Mouse (Mus musculus) stomach, embryonic 15.5 days (tissue): ENCODE data around the gene Gdpd5. TPM values are rescaled to one million over a fixed set of nuclear protein-coding genes. Genes with fewer than 3 reads are reported as not detected.

Source experiments
- ATAC-seq: fragments of 200-750 bp; cut with Nextera tagmentation; 2 replicates; pipeline ENCODE4 v1.8.0; 2017; ENCODE audit warnings: low read depth, moderate number of reproducible peaks, moderate TSS enrichment; ENCODE audit not compliant: insufficient read depth, low FRiP score
- H3K27ac ChIP-seq: fragments of 300-500 bp; sonication (generic); 2 replicates; pipeline ENCODE4 v1.5.1; 2015; ENCODE audit warnings: mild to moderate bottlenecking, inconsistent platforms
- H3K27me3 ChIP-seq: fragments of 300-500 bp; sonication (generic); replicated peaks from 2 replicates; pipeline ENCODE4 v1.6.1; 2015; ENCODE audit warnings: inconsistent platforms
- H3K36me3 ChIP-seq: fragments of 300-500 bp; sonication (generic); 2 replicates; pipeline ENCODE4 v1.6.1; 2015; ENCODE audit warnings: inconsistent platforms
- H3K4me1 ChIP-seq: fragments of 300-500 bp; sonication (generic); 2 replicates; pipeline ENCODE4 v1.6.1; 2015; ENCODE audit warnings: inconsistent platforms
- H3K4me2 ChIP-seq: fragments of 300-500 bp; sonication (generic); 2 replicates; pipeline ENCODE4 v1.6.1; 2015; ENCODE audit warnings: mild to moderate bottlenecking, inconsistent platforms
- H3K4me3 ChIP-seq: fragments of 300-500 bp; sonication (generic); replicated peaks from 2 replicates; pipeline ENCODE4 v1.5.1; 2015; ENCODE audit warnings: inconsistent platforms
- H3K9ac ChIP-seq: fragments of 300-500 bp; sonication (generic); 2 replicates; pipeline ENCODE4 v1.6.1; 2015; ENCODE audit warnings: inconsistent platforms
- H3K9me3 ChIP-seq: fragments of 300-500 bp; sonication (generic); 2 replicates; pipeline ENCODE4 v1.6.1; 2016; ENCODE audit warnings: inconsistent platforms
- WGBS: fragments of 180-500 bp; shearing (Covaris S2); methylation state at CpG from one replicate; pipeline ENCODE4 v1.1.7; 2015; 5-methylcytosine and 5-hydroxymethylcytosine counted together
- polyA plus RNA-seq: library from polyadenylated mRNA; unstranded; fragments of >200 nt; fragmentation: Nextera tagmentation; extraction: Ambion mirVana; gene quantifications from 2 replicates; pipeline ENCODE4 v1.2.1, GENCODE M21; 2015

Gdpd5 gene
- polyA plus RNA-seq, result 18.4 and 18.8 TPM in 2 replicates

DNA sequence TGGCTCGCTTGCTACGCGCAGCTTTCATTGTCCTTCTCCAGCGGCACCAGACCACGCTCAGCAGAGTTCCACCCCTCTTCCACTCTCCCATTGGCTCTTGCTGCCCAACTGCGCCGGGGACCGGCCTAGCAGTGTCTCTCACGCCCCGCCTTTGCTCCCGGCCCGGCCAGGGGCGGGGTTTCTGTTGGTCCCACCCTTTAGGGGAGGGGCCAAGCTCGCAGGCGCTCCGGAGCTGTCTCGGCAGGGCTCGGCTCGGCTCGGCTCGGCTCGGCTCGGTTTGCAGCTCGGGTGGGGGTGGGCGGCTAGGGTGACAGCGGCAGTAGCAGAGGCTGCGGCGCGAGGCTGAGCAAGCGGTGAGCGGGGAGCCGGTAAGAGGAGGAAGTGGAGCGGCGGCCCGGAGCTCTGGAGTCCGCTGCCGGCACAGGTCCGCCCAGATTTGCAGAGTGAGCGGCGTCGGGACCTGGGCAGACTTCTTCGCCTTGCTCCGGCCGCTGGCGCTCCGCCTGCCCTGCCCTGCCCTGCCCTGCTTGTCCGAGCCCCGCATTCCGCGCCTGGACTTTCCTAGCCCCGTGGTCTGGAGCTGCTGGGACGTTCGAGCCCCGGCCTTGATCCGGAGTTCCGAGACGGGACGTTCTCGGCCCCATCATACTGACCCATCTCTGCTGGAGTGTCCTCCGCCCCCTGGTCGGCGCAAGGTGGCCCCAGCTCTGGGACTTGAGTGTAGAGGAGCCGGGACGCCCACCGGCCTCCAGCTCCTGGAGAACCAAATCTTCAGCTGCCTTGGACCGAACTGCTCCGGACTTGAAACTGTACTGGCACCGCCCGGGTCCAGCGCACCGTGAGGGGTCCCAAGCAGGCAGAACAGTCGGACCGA is at the start of gene Gdpd5:
Gdpd5 (plus strand) TSS at position 201 of the 874 bp plus-strand sequence.
- no peaks in the 10 kb centered on the region for H3K9me3 ChIP-seq
- ATAC-seq, result peak; percentile 94
- H3K4me1 ChIP-seq, result peaks cover 46% of the 10 kb centered on the region
- H3K36me3 ChIP-seq, result no peaks in the 10 kb centered on the region
- under 1% methylated on average over 73 of the region's 73 CpGs for WGBS
- H3K4me2 ChIP-seq, result peak within 1 kb of the TSS; percentile 77
- peak within 1 kb of the TSS; percentile 96 for H3K27ac ChIP-seq
- H3K27me3 ChIP-seq, result no peaks in the 10 kb centered on the region
- peak within 1 kb of the TSS; percentile 60 for H3K4me3 ChIP-seq
- H3K9ac ChIP-seq, result peak within 1 kb of the TSS; percentile 46

GRCm38 (mm10) chr7:99332774-99333480 is 48.3 kb upstream of the Gdpd5 start:
- 42% methylated on average over 12 of the region's 12 CpGs for WGBS
- Histone ChIP-seq H3K36me3 (no peaks in the 10 kb centered on the region), H3K4me2 (no peak overlapping the region), H3K9me3 (no peaks in the 10 kb centered on the region), H3K27ac (no peak overlapping the region), H3K27me3 (no peaks in the 10 kb centered on the region), H3K4me3 (no peak overlapping the region), H3K4me1 (no peaks in the 10 kb centered on the region), H3K9ac (no peak overlapping the region)
- no peak for ATAC-seq

DNA sequence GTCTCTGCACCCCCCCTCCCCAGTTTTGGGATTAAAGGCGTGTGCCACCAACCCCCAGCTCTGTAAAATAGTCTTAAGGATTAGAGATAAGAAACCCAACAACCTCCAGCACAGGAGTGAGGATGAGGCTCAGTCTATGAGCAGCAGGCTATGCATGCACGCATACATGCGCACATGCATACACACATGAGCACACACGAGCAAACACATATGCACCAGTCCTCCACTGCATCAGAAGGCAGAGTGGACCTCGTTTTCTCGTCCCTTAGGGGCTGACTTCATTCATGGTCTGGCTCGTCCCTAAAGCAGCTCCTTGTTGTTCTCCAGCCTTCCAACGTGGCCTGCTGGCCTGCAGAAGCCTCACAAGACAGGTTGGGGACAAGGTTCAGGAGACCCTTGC is 40.5 kb upstream of the Gdpd5 start:
- no peak for ATAC-seq
- no peaks in the 10 kb centered on the region for H3K27me3 ChIP-seq
- H3K27ac ChIP-seq, result no peak overlapping the region
- H3K4me1 ChIP-seq, result no peaks in the 10 kb centered on the region
- 77% methylated on average over 8 of the region's 8 CpGs for WGBS
- H3K9ac ChIP-seq, result no peak overlapping the region
- H3K36me3 ChIP-seq, result peaks cover 29% of the 10 kb centered on the region
- no peaks in the 10 kb centered on the region for H3K9me3 ChIP-seq
- no peak overlapping the region for H3K4me3 ChIP-seq
- H3K4me2 ChIP-seq, result no peak overlapping the region

GRCm38 (mm10) chr7:99343577-99343976 is 37.6 kb upstream of the Gdpd5 start:
- Histone ChIP-seq H3K9ac (no peak overlapping the region), H3K4me1 (no peaks in the 10 kb centered on the region), H3K27ac (no peak overlapping the region), H3K27me3 (no peaks in the 10 kb centered on the region), H3K9me3 (no peaks in the 10 kb centered on the region), H3K4me2 (no peak overlapping the region), H3K36me3 (peaks cover 56% of the 10 kb centered on the region), H3K4me3 (no peak overlapping the region)
- ATAC-seq, result no peak
- 75% methylated on average over 4 of the region's 4 CpGs for WGBS

- H3K9ac ChIP-seq, result no peak overlapping the region
- 91% methylated on average over 10 of the region's 10 CpGs for WGBS
- H3K9me3 ChIP-seq, result no peaks in the 10 kb centered on the region
- peaks cover 60% of the 10 kb centered on the region for H3K36me3 ChIP-seq
- H3K4me3 ChIP-seq, result no peak overlapping the region
- no peak overlapping the region for H3K4me2 ChIP-seq
- no peaks in the 10 kb centered on the region for H3K27me3 ChIP-seq
- H3K27ac ChIP-seq, result no peak overlapping the region
- no peak for ATAC-seq
- peaks cover 17% of the 10 kb centered on the region for H3K4me1 ChIP-seq
These were observed 33.9 kb upstream of the Gdpd5 start for GRCm38 (mm10) chr7:99347268-99347667.

- no peak for ATAC-seq
- Histone ChIP-seq H3K27ac (no peak overlapping the region), H3K36me3 (peaks cover 51% of the 10 kb centered on the region), H3K27me3 (no peaks in the 10 kb centered on the region), H3K4me1 (peaks cover 24% of the 10 kb centered on the region), H3K9ac (no peak overlapping the region), H3K4me3 (no peak overlapping the region), H3K9me3 (no peaks in the 10 kb centered on the region), H3K4me2 (0 out of 2 replicates have a peak overlapping the region, but pooled peaks have one; percentile 76)
- 93% methylated on average over 26 of the region's 26 CpGs for WGBS
These were observed 32.3 kb upstream of the Gdpd5 start for GRCm38 (mm10) chr7:99348883-99349282.

DNA sequence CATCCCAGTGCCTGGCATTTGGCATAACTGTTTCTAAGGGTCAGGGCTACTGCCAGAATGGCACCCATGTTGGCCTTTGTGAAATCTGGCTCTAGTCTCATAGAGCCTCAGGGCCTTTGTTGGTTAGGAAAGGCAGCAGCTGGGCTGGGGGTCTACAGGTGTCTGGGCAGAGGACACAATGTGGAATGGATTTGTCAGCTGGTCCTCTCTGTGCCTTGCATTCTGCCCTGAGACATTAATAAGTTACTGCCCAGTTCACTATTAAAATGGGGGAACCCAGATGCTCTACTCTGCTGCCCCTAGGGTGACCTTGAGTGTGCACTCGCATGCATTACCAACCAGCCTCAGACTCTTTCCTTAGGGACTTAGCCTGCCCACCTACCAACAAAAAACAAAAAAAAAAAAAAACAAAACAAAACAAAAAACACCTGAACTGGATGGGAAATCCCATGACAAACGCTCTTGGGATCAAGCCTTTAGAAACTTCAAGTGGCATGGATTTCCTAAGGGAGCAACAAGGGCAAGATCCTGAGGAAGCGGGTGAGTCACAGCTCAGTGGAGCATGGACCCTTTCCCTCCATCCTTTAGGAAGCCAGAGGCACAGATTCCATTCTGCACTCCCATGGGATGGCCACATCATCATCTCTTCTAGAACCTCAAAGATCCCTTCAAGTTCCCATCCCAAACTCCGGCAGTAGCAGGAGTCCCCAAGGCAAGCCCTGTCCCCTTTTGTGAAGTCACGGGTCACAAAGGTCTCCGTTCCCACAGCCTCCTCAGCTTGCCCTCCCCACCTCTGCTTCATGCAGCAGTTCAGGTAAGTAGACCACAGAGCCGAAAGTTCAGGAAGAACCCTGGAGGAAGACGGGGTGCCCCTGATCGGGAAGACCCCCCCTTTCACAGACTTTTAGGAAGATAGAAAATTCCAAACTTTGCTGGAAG is 31.2 kb upstream of the Gdpd5 start:
- peaks cover 40% of the 10 kb centered on the region for H3K36me3 ChIP-seq
- no peaks in the 10 kb centered on the region for H3K27me3 ChIP-seq
- no peak for ATAC-seq
- H3K27ac ChIP-seq, result no peak overlapping the region
- H3K4me2 ChIP-seq, result peak overlapping the region; percentile 76
- peak overlapping the region; percentile 87 for H3K9ac ChIP-seq
- H3K4me3 ChIP-seq, result peak overlapping the region; percentile 68
- WGBS, result 62% methylated on average over 9 of the region's 9 CpGs
- H3K9me3 ChIP-seq, result no peaks in the 10 kb centered on the region
- H3K4me1 ChIP-seq, result peaks cover 33% of the 10 kb centered on the region

GRCm38 (mm10) chr7:99351104-99351801 is 30.0 kb upstream of the Gdpd5 start:
- H3K4me1 ChIP-seq, result peaks cover 43% of the 10 kb centered on the region
- peak overlapping the region; percentile 87 for H3K9ac ChIP-seq
- no peaks in the 10 kb centered on the region for H3K27me3 ChIP-seq
- peak overlapping the region; percentile 93 for H3K27ac ChIP-seq
- H3K4me2 ChIP-seq, result peak overlapping the region; percentile 76
- 8% methylated on average over 12 of the region's 12 CpGs for WGBS
- no peak for ATAC-seq
- no peaks in the 10 kb centered on the region for H3K9me3 ChIP-seq
- peaks cover 29% of the 10 kb centered on the region for H3K36me3 ChIP-seq
- H3K4me3 ChIP-seq, result peak overlapping the region; percentile 68

DNA sequence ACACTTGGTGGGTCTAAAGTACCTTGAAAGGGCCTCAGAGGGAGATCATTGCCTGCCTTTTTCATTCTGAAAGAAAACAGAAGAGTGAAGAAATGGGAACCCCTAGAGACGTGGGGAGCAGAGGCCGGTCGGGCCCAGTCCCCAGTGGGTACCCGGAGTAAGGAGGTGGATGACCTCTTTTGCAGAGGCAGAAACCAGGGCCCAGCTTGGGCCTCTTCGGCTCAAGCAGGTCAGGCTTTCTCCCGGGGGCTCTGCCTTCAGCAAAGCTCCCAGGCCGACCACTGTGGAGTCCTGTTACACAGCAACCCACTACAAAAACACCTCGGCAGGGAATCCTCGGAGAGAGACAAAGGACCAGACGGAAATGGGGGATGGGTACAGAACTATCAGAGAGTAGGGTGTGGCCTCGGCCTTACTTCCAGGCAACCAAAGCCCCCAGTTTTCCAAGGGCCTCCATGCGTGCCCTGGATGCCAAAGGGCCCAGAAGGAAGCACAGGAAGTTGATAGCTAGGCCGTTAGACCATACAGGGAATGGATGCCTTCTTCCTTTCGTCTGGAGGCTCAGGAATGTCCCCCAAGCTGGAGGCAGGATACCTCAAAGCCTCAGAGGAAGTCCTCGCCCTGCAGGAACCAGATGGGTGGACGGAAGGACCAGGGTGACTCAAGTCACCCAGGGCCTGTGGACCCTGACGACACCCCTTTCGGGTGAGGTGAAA is 29.3 kb upstream of the Gdpd5 start:
- 3% methylated on average over 18 of the region's 18 CpGs for WGBS
- Histone ChIP-seq H3K4me1 (peaks cover 50% of the 10 kb centered on the region), H3K27me3 (no peaks in the 10 kb centered on the region), H3K9ac (peak overlapping the region; percentile 87), H3K4me2 (peak overlapping the region; percentile 76), H3K27ac (peak overlapping the region; percentile 93), H3K9me3 (no peaks in the 10 kb centered on the region), H3K4me3 (peak overlapping the region; percentile 68), H3K36me3 (peaks cover 22% of the 10 kb centered on the region)
- ATAC-seq, result no peak

GRCm38 (mm10) chr7:99352526-99353400 is 28.5 kb upstream of the Gdpd5 start, which contains the start of gene Serpinh1:
TSS of gene Serpinh1 (minus strand) at chr7:99353239.
- WGBS, result 1% methylated on average over 35 of the region's 35 CpGs
- Histone ChIP-seq H3K4me1 (peaks cover 57% of the 10 kb centered on the region), H3K4me2 (peak within 1 kb of the TSS; percentile 76), H3K27me3 (no peaks in the 10 kb centered on the region), H3K9me3 (no peaks in the 10 kb centered on the region), H3K4me3 (peak within 1 kb of the TSS; percentile 68), H3K9ac (peak within 1 kb of the TSS; percentile 87), H3K27ac (peak within 1 kb of the TSS; percentile 93), H3K36me3 (peaks cover 15% of the 10 kb centered on the region)
- ATAC-seq, result peak; percentile 78
